Mouse (Mus musculus): ENCODE results near the gene Slc38a10. TPM values are rescaled to one million over a fixed set of nuclear protein-coding genes. Genes with fewer than 3 reads are reported as not detected.

The Slc38a10 gene
- polyA plus RNA-seq, 1 experiment from 2014 or later, result 77.1 TPM

DNA sequence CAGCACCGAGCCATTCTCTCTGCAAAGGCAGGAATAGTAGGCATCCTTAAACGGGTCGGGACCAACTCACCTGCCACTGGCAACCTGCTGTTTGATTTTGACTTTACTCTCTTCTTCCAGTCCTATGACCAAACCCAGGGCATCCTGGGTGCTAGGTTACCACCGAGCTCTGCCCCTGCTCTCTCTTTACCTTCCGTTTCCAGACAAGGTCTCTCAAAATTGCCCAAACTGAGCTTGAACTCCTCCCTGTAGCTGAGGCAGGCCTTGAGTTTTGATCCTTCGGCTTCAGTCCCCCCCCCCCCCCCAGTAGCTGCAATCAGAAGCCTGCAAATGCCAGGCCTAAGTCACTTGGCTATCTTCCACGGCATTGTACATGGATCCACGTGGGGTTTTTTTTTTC is 17.4 kb upstream of the Slc38a10 start:
- Histone ChIP-seq H3K36me3 (ENCODE audit: control insufficient read depth, insufficient read depth, low read length) (no peaks in the 10 kb centered on the region), H3K9me3 (ENCODE audit: control insufficient read depth, low read length) (no peaks in the 10 kb centered on the region), H3K27ac (ENCODE audit: low read depth) (no peak overlapping the region), H3K4me2 (ENCODE audit: low read length) (no peak overlapping the region), H3K9ac (ENCODE audit: low read length) (no peak overlapping the region), H3K4me3 (ENCODE audit: low read depth, low read length) (no peak overlapping the region), H3K27me3 (replicated peaks; ENCODE audit: control insufficient read depth, insufficient read depth, low read length) (no peaks in the 10 kb centered on the region), H3K4me1 (replicated peaks; ENCODE audit: control insufficient read depth, insufficient read depth, low read length) (peaks cover 36% of the 10 kb centered on the region)
- no peak for ATAC-seq (replicated peaks; ENCODE audit: low FRiP score, low TSS enrichment, low read depth)
- no peak for DNase-seq (ENCODE audit: low spot score)
- 73% methylated on average over 8 of the region's 8 CpGs for WGBS

- no peak for ATAC-seq (replicated peaks; ENCODE audit: low FRiP score, low TSS enrichment, low read depth)
Measured at GRCm38 (mm10) chr11:120167921-120168356, 16.8 kb upstream of the Slc38a10 start.

DNA sequence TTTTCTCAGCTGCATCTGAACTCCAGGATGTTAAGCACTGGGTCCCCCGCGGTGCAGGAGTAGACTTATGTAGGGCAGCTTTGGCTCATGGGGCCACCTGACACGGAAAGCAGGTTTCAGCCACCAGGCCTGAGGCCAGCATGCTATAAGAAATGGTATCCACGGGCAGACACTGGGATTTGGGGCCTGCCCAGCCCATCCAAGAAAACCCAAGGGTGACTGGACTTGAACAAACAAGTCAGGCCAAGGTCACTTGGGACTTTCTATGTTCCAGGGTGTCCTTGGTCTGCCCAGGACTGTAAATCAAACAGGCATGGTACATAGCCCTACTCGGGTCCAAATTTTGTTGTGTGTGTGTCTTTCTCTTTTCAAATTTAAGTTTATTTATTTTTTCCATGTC is 15.9 kb upstream of the Slc38a10 start:
- Histone ChIP-seq H3K4me3 (ENCODE audit: low read depth, low read length) (no peak overlapping the region), H3K9me3 (ENCODE audit: control insufficient read depth, low read length) (no peaks in the 10 kb centered on the region), H3K4me1 (replicated peaks; ENCODE audit: control insufficient read depth, insufficient read depth, low read length) (peaks cover 36% of the 10 kb centered on the region), H3K9ac (ENCODE audit: low read length) (no peak overlapping the region), H3K27ac (ENCODE audit: low read depth) (no peak overlapping the region), H3K36me3 (ENCODE audit: control insufficient read depth, insufficient read depth, low read length) (no peaks in the 10 kb centered on the region), H3K4me2 (ENCODE audit: low read length) (no peak overlapping the region), H3K27me3 (replicated peaks; ENCODE audit: control insufficient read depth, insufficient read depth, low read length) (no peaks in the 10 kb centered on the region)
- 46% methylated on average over 5 of the region's 5 CpGs for WGBS
- ATAC-seq (replicated peaks; ENCODE audit: low FRiP score, low TSS enrichment, low read depth), result no peak
- DNase-seq (ENCODE audit: low spot score), result no peak

More at GRCm38 (mm10) chr11:120167921-120168356, 16.8 kb upstream of the Slc38a10 start:
- no peak overlapping the region for H3K27ac ChIP-seq (ENCODE audit: low read depth)
- H3K27me3 ChIP-seq (replicated peaks; ENCODE audit: control insufficient read depth, insufficient read depth, low read length), result no peaks in the 10 kb centered on the region
- no peak overlapping the region for H3K4me3 ChIP-seq (ENCODE audit: low read depth, low read length)
- H3K4me1 ChIP-seq (replicated peaks; ENCODE audit: control insufficient read depth, insufficient read depth, low read length), result peaks cover 36% of the 10 kb centered on the region
- no peaks in the 10 kb centered on the region for H3K36me3 ChIP-seq (ENCODE audit: control insufficient read depth, insufficient read depth, low read length)
- H3K9ac ChIP-seq (ENCODE audit: low read length), result no peak overlapping the region
- H3K9me3 ChIP-seq (ENCODE audit: control insufficient read depth, low read length), result no peaks in the 10 kb centered on the region
- DNase-seq (ENCODE audit: low spot score), result no peak
- WGBS, result 46% methylated on average over 12 of the region's 12 CpGs
- no peak overlapping the region for H3K4me2 ChIP-seq (ENCODE audit: low read length)

GRCm38 (mm10) chr11:120164471-120165261 is 13.5 kb upstream of the Slc38a10 start:
- Histone ChIP-seq H3K4me1 (replicated peaks; ENCODE audit: control insufficient read depth, insufficient read depth, low read length) (peaks cover 31% of the 10 kb centered on the region), H3K27me3 (replicated peaks; ENCODE audit: control insufficient read depth, insufficient read depth, low read length) (no peaks in the 10 kb centered on the region), H3K9me3 (ENCODE audit: control insufficient read depth, low read length) (no peaks in the 10 kb centered on the region), H3K4me2 (ENCODE audit: low read length) (peak overlapping the region; percentile 7), H3K36me3 (ENCODE audit: control insufficient read depth, insufficient read depth, low read length) (no peaks in the 10 kb centered on the region), H3K4me3 (ENCODE audit: low read depth, low read length) (no peak overlapping the region), H3K27ac (ENCODE audit: low read depth) (peak overlapping the region; percentile 73), H3K9ac (ENCODE audit: low read length) (0 out of 2 replicates have a peak overlapping the region, but pooled peaks have one; percentile 2)
- no peak for DNase-seq (ENCODE audit: low spot score)
- peak; percentile 80 for ATAC-seq (replicated peaks; ENCODE audit: low FRiP score, low TSS enrichment, low read depth)
- WGBS, result 20% methylated on average over 17 of the region's 17 CpGs

- H3K27me3 ChIP-seq (replicated peaks; ENCODE audit: control insufficient read depth, insufficient read depth, low read length), result no peaks in the 10 kb centered on the region
- no peak overlapping the region for H3K4me3 ChIP-seq (ENCODE audit: low read depth, low read length)
- ATAC-seq (replicated peaks; ENCODE audit: low FRiP score, low TSS enrichment, low read depth) (peak; percentile 29; the same call in 1 of the 2 replicates), DNase-seq (ENCODE audit: low spot score) (no peak)
- peak overlapping the region; percentile 7 for H3K4me2 ChIP-seq (ENCODE audit: low read length)
- no peaks in the 10 kb centered on the region for H3K9me3 ChIP-seq (ENCODE audit: control insufficient read depth, low read length)
- H3K9ac ChIP-seq (ENCODE audit: low read length), result no peak overlapping the region
- peaks cover 27% of the 10 kb centered on the region for H3K4me1 ChIP-seq (replicated peaks; ENCODE audit: control insufficient read depth, insufficient read depth, low read length)
- peak overlapping the region; percentile 73 for H3K27ac ChIP-seq (ENCODE audit: low read depth)
- H3K36me3 ChIP-seq (ENCODE audit: control insufficient read depth, insufficient read depth, low read length), result no peaks in the 10 kb centered on the region
- 24% methylated on average over 5 of the region's 5 CpGs for WGBS
Measured at GRCm38 (mm10) chr11:120164028-120164427, 12.9 kb upstream of the Slc38a10 start.

- Histone ChIP-seq H3K27me3 (replicated peaks; ENCODE audit: control insufficient read depth, insufficient read depth, low read length) (no peaks in the 10 kb centered on the region), H3K27ac (ENCODE audit: low read depth) (no peak overlapping the region), H3K4me2 (ENCODE audit: low read length) (no peak overlapping the region), H3K9ac (ENCODE audit: low read length) (no peak overlapping the region), H3K4me3 (ENCODE audit: low read depth, low read length) (no peak overlapping the region), H3K9me3 (ENCODE audit: control insufficient read depth, low read length) (no peaks in the 10 kb centered on the region), H3K36me3 (ENCODE audit: control insufficient read depth, insufficient read depth, low read length) (no peaks in the 10 kb centered on the region), H3K4me1 (replicated peaks; ENCODE audit: control insufficient read depth, insufficient read depth, low read length) (peaks cover 24% of the 10 kb centered on the region)
- 96% methylated on average over 3 of the region's 3 CpGs for WGBS
- no peak for DNase-seq (ENCODE audit: low spot score)
- no peak for ATAC-seq (replicated peaks; ENCODE audit: low FRiP score, low TSS enrichment, low read depth)
Measured at GRCm38 (mm10) chr11:120163207-120163606, 12.1 kb upstream of the Slc38a10 start.

- Histone ChIP-seq H3K36me3 (ENCODE audit: control insufficient read depth, insufficient read depth, low read length) (no peaks in the 10 kb centered on the region), H3K4me2 (ENCODE audit: low read length) (no peak overlapping the region), H3K9ac (ENCODE audit: low read length) (no peak overlapping the region), H3K4me3 (ENCODE audit: low read depth, low read length) (no peak overlapping the region), H3K9me3 (ENCODE audit: control insufficient read depth, low read length) (no peaks in the 10 kb centered on the region), H3K27ac (ENCODE audit: low read depth) (no peak overlapping the region), H3K4me1 (replicated peaks; ENCODE audit: control insufficient read depth, insufficient read depth, low read length) (peaks cover 24% of the 10 kb centered on the region), H3K27me3 (replicated peaks; ENCODE audit: control insufficient read depth, insufficient read depth, low read length) (no peaks in the 10 kb centered on the region)
- no peak for DNase-seq (ENCODE audit: low spot score)
- 42% methylated on average over 4 of the region's 4 CpGs for WGBS
- no peak for ATAC-seq (replicated peaks; ENCODE audit: low FRiP score, low TSS enrichment, low read depth)
Measured at GRCm38 (mm10) chr11:120161245-120161644, 10.1 kb upstream of the Slc38a10 start.

DNA sequence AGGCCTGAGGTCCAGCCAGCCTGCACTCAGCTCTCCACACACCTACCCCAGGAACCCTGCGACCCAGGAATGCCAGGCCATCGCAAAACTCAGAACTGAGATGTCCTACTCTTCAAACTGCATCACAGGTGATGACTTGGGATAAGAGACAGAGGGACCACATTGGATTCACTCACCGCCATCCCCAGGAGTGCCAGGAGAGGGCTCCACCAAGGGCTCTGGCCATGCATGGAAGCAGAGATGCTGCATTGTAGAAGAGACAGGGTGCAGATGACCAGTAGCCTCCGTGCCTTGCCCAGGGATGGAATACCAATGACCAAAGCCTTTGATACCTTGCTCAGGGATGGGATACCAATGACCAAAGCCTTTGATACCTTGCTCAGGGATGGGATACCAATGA is 9.3 kb upstream of the Slc38a10 start:
- Histone ChIP-seq H3K27ac (ENCODE audit: low read depth) (no peak overlapping the region), H3K4me1 (replicated peaks; ENCODE audit: control insufficient read depth, insufficient read depth, low read length) (peaks cover 18% of the 10 kb centered on the region), H3K27me3 (replicated peaks; ENCODE audit: control insufficient read depth, insufficient read depth, low read length) (no peaks in the 10 kb centered on the region), H3K4me2 (ENCODE audit: low read length) (no peak overlapping the region), H3K9ac (ENCODE audit: low read length) (no peak overlapping the region), H3K9me3 (ENCODE audit: control insufficient read depth, low read length) (no peaks in the 10 kb centered on the region), H3K36me3 (ENCODE audit: control insufficient read depth, insufficient read depth, low read length) (no peaks in the 10 kb centered on the region), H3K4me3 (ENCODE audit: low read depth, low read length) (no peak overlapping the region)
- ATAC-seq (replicated peaks; ENCODE audit: low FRiP score, low TSS enrichment, low read depth) (no peak), DNase-seq (ENCODE audit: low spot score) (no peak)
- 70% methylated on average over 4 of the region's 4 CpGs for WGBS

DNA sequence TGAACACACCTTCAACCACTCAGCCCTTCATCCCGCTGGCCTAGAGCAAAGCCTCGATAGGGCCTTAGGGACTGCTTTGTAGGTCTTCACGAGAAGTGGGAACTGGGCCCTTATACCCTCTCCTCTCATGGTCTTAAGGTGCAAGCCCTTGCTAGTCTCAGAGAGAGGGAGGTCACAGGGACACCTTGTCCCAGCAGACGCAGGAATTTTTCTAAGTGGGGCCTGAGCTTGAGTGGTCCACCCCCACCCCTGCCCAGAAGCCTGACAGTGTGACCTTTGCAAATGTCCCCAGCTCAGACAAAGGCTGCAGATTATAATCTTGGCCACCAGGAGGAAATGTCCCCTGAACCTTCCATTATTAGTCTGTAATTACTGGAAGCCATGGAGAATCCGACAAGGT is 8.5 kb upstream of the Slc38a10 start:
- Histone ChIP-seq H3K4me3 (ENCODE audit: low read depth, low read length) (no peak overlapping the region), H3K36me3 (ENCODE audit: control insufficient read depth, insufficient read depth, low read length) (no peaks in the 10 kb centered on the region), H3K4me1 (replicated peaks; ENCODE audit: control insufficient read depth, insufficient read depth, low read length) (peaks cover 9% of the 10 kb centered on the region), H3K9me3 (ENCODE audit: control insufficient read depth, low read length) (no peaks in the 10 kb centered on the region), H3K27ac (ENCODE audit: low read depth) (no peak overlapping the region), H3K27me3 (replicated peaks; ENCODE audit: control insufficient read depth, insufficient read depth, low read length) (no peaks in the 10 kb centered on the region), H3K9ac (ENCODE audit: low read length) (no peak overlapping the region), H3K4me2 (ENCODE audit: low read length) (no peak overlapping the region)
- no peak for DNase-seq (ENCODE audit: low spot score)
- ATAC-seq (replicated peaks; ENCODE audit: low FRiP score, low TSS enrichment, low read depth), result no peak
- WGBS, result 67% methylated on average over 5 of the region's 5 CpGs

Measured in intestine, embryonic 14.5 days (tissue).